Mouse (Mus musculus) liver, embryonic 13.5 days (tissue): ENCODE measurements around the gene Lima1. TPM values are rescaled to one million over a fixed set of nuclear protein-coding genes. Genes with fewer than 3 reads are reported as not detected.
A peak's percentile ranks its signal among the peaks of the same experiment; 100 is the strongest.
"Not testable (repeated sequence)": the region's sequence is repeated elsewhere in the genome, so short reads cannot be mapped to it uniquely, and the experiment has no call there.

ENCODE experiments used
- ATAC-seq: fragments of 200-750 bp; cut with Nextera tagmentation; 2 replicates; pipeline ENCODE4 v1.8.0; 2017; ENCODE audit warnings: low read depth, mild to moderate bottlenecking, moderate number of reproducible peaks, moderate library complexity
- DNase-seq: peaks from one replicate; pipeline ENCODE4 v3.0.0; 2022
- H3K27ac ChIP-seq: fragments of 300-500 bp; sonication (generic); 2 replicates; pipeline ENCODE4 v1.5.1; 2015; ENCODE audit warnings: moderate library complexity, mild to moderate bottlenecking, inconsistent platforms
- H3K27me3 ChIP-seq: fragments of 300-500 bp; sonication (generic); 2 replicates; pipeline ENCODE4 v1.6.1; 2015; ENCODE audit warnings: mild to moderate bottlenecking, inconsistent platforms
- H3K36me3 ChIP-seq: fragments of 300-500 bp; sonication (generic); 2 replicates; pipeline ENCODE4 v1.6.1; 2015; ENCODE audit warnings: mild to moderate bottlenecking, inconsistent platforms
- H3K4me1 ChIP-seq: fragments of 300-500 bp; sonication (generic); replicated peaks from 2 replicates; pipeline ENCODE4 v1.6.1; 2015; ENCODE audit warnings: inconsistent platforms
- H3K4me2 ChIP-seq: fragments of 300-500 bp; sonication (generic); 2 replicates; pipeline ENCODE4 v1.6.1; 2015; ENCODE audit warnings: inconsistent platforms, mild to moderate bottlenecking, moderate library complexity
- H3K4me3 ChIP-seq: fragments of 300-500 bp; sonication (generic); replicated peaks from 2 replicates; pipeline ENCODE4 v1.5.1; 2015; ENCODE audit warnings: mild to moderate bottlenecking, inconsistent platforms
- H3K9ac ChIP-seq: fragments of 300-500 bp; sonication (generic); 2 replicates; pipeline ENCODE4 v1.6.1; 2015; ENCODE audit warnings: mild to moderate bottlenecking, inconsistent platforms
- H3K9me3 ChIP-seq: fragments of 300-500 bp; sonication (generic); replicated peaks from 2 replicates; pipeline ENCODE4 v1.6.1; 2016; ENCODE audit warnings: inconsistent platforms
- WGBS: fragments of 180-500 bp; shearing (Covaris S2); methylation state at CpG from one replicate; pipeline ENCODE4 v1.1.7; 2015; ENCODE audit not compliant: insufficient replicate concordance; 5-methylcytosine and 5-hydroxymethylcytosine counted together
- polyA plus RNA-seq: library from polyadenylated mRNA; unstranded; fragments of >200 nt; fragmentation: Nextera tagmentation; extraction: Ambion mirVana; gene quantifications from 2 replicates; pipeline ENCODE4 v1.2.1, GENCODE M21; 2015

The Lima1 gene
- polyA plus RNA-seq, 1 experiment from 2014 or later: 7.8 TPM

DNA sequence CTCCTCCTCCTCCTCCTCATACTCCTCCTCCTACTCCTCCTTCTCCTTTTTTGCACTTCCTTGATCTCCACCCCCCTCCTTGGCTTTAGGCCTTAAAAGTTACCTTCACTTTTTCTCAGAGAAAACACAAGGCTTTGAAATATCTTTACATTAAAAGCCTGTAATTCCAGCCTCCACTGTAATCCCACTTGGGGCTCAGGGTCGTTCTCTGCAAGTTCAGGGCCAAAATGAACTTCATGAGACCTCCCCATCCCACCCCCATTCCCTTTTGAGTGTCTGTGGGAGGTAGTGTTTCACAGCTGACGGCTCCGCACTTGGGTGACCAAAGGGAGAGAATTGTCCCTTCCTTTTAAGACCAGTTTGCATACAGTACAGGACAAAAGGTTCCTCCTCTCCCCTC, 102.3 kb downstream of the Lima1 start:
- H3K9ac ChIP-seq: no peak overlapping the region
- ATAC-seq (no peak), DNase-seq (no peak)
- WGBS: 55% methylated on average over 3 of the region's 3 CpGs
- H3K9me3 ChIP-seq: no peaks in the 10 kb centered on the region
- peaks cover 28% of the 10 kb centered on the region for H3K4me1 ChIP-seq
- H3K4me3 ChIP-seq: no peak overlapping the region
- no peak overlapping the region for H3K4me2 ChIP-seq
- peaks cover 4% of the 10 kb centered on the region; the same call in 1 of the 2 replicates for H3K27me3 ChIP-seq
- H3K36me3 ChIP-seq: no peaks in the 10 kb centered on the region
- no peak overlapping the region for H3K27ac ChIP-seq

DNA sequence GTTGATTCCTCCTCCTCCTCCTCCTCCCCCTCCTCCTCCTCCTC, 102.6 kb downstream of the Lima1 start, which contains the start of gene Cers5:
Cers5 (minus strand) TSS at position 5 of the 44 bp plus-strand sequence.
- Histone ChIP-seq H3K9ac (peak within 1 kb of the TSS; percentile 73), H3K27ac (peak within 1 kb of the TSS; percentile 68), H3K4me2 (peak within 1 kb of the TSS; percentile 93), H3K4me1 (peaks cover 30% of the 10 kb centered on the region), H3K4me3 (peak within 1 kb of the TSS; percentile 71)
- DNase-seq, H3K27me3 ChIP-seq, ATAC-seq, H3K36me3 ChIP-seq, H3K9me3 ChIP-seq: not testable (repeated sequence)

DNA sequence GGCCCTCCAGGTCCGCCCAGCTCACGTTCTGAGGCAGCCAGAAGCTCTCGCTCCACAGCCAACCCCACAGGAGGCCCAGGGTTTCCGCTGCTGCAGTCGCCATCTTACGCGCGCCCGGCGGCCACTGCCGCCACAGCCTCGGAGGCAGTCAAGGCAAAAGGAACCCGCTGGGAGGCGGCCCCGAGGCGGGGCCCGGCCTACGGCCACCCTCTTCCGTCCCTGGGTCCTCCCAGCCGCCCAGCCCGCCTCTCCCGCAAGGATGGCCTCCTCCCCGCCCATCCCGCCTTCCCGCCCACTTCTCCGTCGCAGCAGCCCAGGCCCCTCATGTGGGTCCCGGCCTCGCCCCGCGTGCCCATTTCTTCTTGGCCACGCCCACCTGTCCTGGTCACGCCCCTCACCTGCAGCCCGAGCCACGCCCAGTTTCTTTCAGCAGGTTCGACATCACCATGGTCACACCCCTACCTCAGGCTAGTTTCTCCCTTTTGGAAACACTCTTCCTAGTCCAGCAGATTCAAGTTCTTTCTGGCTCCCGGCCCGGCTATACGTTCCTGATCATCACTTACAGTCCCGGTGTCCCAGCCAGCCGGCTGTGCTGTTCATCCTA, 102.9 kb downstream of the Lima1 start:
- ATAC-seq (peak; percentile 86), DNase-seq (peak; percentile 56)
- Histone ChIP-seq H3K27ac (peak overlapping the region; percentile 68), H3K4me3 (peak overlapping the region; percentile 71), H3K36me3 (no peaks in the 10 kb centered on the region), H3K9me3 (no peaks in the 10 kb centered on the region), H3K4me2 (peak overlapping the region; percentile 93), H3K9ac (peak overlapping the region; percentile 73), H3K27me3 (peaks cover 4% of the 10 kb centered on the region; the same call in 1 of the 2 replicates), H3K4me1 (peaks cover 33% of the 10 kb centered on the region)
- 1% methylated on average over 41 of the region's 41 CpGs for WGBS

DNA sequence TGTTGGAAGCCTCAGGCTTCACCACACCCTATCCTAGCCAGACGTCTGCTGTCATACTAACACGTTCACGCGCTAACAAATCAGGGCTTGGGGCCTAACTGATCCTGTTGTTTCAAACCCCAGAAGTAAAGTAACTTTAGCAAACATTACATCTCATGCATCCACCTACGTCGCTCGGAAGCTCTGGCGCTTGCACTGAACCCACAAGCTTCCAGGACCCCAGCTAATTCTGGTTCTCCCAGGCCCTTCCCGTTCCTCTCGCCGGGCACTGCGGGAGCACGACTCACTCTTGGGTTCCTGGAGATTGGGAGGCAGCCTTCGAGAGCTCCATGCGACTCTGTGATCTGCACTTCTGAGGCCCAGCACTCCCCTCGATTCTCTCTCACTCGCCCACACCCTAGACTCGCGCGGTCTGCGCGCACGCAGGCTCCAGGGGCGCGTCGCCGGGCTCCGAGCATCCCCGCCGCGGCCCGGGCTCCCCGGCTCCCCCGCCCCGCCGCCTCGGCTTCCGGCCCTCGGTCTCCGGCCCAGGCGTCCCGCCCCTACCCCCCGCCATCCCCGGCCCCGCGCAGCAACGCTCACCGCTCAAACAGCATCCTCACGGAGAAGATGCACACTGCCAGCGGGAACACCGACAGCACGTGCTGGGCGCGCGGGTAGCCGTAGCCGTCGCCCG, 103.5 kb downstream of the Lima1 start:
- no peak for DNase-seq
- peak; percentile 55 for ATAC-seq
- peak overlapping the region; percentile 73 for H3K9ac ChIP-seq

DNA sequence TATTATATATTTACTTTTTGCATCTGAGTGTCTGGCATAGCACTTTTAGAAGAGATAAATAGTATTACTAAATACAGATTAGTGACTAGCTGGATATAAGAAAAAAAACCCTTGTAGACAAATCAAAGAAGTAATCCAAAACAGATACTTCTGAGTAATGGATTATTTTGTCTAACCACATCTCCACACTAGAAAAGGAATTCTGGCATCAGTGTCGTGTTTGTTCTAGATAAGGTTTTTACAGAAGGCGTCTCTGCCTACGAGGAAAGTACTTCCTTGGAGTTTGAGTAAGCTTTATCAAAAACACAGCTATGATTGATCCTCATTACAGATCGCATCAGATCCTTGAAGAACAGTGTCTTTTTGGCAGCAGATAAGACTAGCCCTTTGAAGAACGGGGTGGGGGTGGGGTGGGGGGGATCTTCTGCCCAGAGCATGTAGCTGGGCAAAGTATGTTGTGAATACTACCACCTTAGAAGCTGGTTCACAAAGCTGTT, 104.2 kb downstream of the Lima1 start:
- Histone ChIP-seq H3K4me2 (peak overlapping the region; percentile 93), H3K9me3 (no peaks in the 10 kb centered on the region), H3K36me3 (no peaks in the 10 kb centered on the region), H3K27ac (no peak overlapping the region), H3K27me3 (peaks cover 4% of the 10 kb centered on the region; the same call in 1 of the 2 replicates), H3K4me1 (peaks cover 34% of the 10 kb centered on the region), H3K9ac (peak overlapping the region; percentile 73; the same call in 1 of the 2 replicates), H3K4me3 (peak overlapping the region; percentile 71)
- ATAC-seq: no peak
- DNase-seq: no peak
- WGBS: 2% methylated on average over 5 of the region's 5 CpGs

More for the DNA sequence above, 103.5 kb downstream of the Lima1 start:
- WGBS: under 1% methylated on average over 59 of the region's 59 CpGs
- Histone ChIP-seq H3K4me2 (peak overlapping the region; percentile 93), H3K27me3 (peaks cover 4% of the 10 kb centered on the region; the same call in 1 of the 2 replicates), H3K9me3 (no peaks in the 10 kb centered on the region), H3K4me1 (peaks cover 34% of the 10 kb centered on the region), H3K4me3 (peak overlapping the region; percentile 71), H3K36me3 (no peaks in the 10 kb centered on the region), H3K27ac (peak overlapping the region; percentile 68)

DNA sequence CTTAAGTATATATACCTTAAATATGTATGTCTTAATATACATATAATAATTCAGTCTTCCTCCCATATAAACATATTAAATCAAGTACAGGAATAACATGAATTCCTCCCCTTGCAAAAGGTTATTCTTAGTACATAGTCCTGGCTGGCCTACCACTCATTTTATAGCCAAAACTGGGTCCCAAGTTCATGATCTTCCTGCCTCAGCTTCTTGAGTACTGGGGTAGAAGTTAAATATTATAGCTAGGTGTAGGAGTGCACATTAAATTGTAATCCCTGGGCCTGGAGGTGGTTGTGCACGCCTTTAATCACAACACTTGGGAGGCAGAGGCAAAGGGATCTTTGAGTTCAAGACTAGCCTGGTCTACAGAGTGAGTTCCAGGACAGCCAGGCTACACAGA, 106.5 kb downstream of the Lima1 start:
- Histone ChIP-seq H3K36me3 (no peaks in the 10 kb centered on the region), H3K9me3 (no peaks in the 10 kb centered on the region), H3K9ac (no peak overlapping the region), H3K4me1 (peaks cover 32% of the 10 kb centered on the region), H3K4me2 (no peak overlapping the region), H3K27ac (no peak overlapping the region), H3K4me3 (no peak overlapping the region), H3K27me3 (peaks cover 4% of the 10 kb centered on the region; the same call in 1 of the 2 replicates)
- ATAC-seq (no peak), DNase-seq (no peak)
- 83% methylated on average over 1 of the region's 1 CpGs for WGBS

DNA sequence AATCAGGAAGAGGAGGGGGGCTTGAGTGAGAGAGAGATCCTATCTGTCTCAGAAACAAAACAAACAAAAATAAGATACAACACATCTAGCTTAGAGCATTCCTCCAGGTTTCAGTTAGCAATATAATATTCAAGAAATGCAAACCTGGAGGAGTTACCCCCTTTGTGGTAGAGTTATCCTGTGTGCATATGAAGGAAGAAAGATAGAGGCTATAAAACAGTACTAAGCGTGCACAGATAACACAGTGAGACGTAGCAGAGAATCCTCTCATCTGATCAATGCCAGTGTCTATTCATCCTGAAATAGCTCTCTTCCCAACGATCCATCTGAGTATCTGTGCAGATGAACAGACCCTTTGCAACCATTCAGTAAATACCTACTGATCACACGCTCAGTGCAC, 107.8 kb downstream of the Lima1 start:
- peaks cover 30% of the 10 kb centered on the region for H3K4me1 ChIP-seq
- no peak overlapping the region for H3K4me2 ChIP-seq
- H3K27ac ChIP-seq: no peak overlapping the region
- peaks cover 4% of the 10 kb centered on the region; the same call in 1 of the 2 replicates for H3K27me3 ChIP-seq
- H3K4me3 ChIP-seq: no peak overlapping the region
- DNase-seq (no peak), ATAC-seq (no peak)
- no peak overlapping the region for H3K9ac ChIP-seq
- no peaks in the 10 kb centered on the region for H3K9me3 ChIP-seq
- H3K36me3 ChIP-seq: no peaks in the 10 kb centered on the region
- WGBS: 40% methylated on average over 4 of the region's 4 CpGs

DNA sequence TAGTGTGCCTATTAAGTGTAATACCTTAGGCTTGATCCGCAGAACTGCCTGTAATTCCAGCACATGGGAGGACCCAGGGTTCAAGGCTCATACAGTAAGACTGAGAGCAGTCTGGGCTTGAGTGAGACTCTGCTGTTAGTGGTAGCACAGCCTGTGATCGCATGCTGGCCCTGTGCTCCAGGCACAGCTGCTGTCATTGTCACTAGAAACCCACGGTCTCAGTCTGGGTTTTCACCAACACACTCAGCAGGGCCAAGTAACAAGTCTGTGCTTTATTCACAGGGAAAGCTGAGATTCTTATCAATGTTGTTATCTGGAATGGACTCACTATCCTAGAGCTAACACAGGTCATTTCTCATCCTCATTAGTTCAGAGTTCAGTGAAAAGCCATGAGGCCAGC, 121.1 kb downstream of the Lima1 start:
- no peak overlapping the region for H3K4me2 ChIP-seq
- DNase-seq (no peak), ATAC-seq (no peak)
- H3K36me3 ChIP-seq: no peaks in the 10 kb centered on the region
- H3K27me3 ChIP-seq: no peaks in the 10 kb centered on the region
- H3K9me3 ChIP-seq: no peaks in the 10 kb centered on the region
- no peak overlapping the region for H3K27ac ChIP-seq
- no peak overlapping the region for H3K4me3 ChIP-seq
- H3K9ac ChIP-seq: no peak overlapping the region
- H3K4me1 ChIP-seq: 0 out of 2 replicates have a peak, but pooled peaks cover 3% of the 10 kb centered on the region
- WGBS: 68% methylated on average over 3 of the region's 3 CpGs

DNA sequence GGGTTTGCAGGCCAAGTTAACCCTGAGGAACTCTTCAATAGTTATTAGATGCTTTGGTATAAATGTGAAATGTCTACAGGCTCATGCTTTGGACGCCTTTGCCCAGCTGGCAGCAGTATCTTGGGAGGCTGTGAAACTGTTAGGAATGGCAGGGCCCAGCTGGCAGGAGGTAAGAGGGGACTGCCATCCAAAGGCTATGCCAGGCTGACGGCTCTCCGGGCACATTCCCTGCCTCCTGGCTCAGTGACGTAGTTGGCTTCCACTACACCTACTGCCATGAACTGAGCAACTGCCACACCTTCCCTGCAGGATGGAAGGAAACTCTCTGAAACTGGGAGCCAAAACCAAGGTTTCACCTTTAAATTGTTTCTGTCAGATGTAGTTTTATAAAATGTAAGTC, 135.0 kb downstream of the Lima1 start:
- no peak for ATAC-seq

DNA sequence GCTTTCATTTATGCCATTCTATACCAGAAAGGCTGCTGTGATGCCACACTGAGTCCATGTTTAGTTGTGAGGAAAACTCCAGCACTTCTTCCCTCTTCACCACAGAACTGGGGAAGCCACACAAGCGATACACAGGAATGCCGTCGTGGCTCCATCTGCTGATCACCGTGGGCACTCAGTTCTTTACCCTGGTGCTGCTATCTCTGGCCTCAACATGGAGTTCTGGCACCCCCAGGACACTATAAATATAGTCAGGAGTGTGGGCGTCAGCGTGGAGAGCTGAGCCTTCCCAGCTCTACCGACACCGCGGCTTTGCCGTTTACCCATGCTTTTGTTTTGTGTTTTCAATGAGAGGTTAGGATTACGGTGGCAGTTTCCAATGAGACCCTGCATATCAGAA, 138.6 kb downstream of the Lima1 start:
- H3K9me3 ChIP-seq: no peaks in the 10 kb centered on the region
- no peak overlapping the region for H3K27ac ChIP-seq
- no peak for DNase-seq
- no peak overlapping the region for H3K4me3 ChIP-seq
- peaks cover 25% of the 10 kb centered on the region for H3K36me3 ChIP-seq
- ATAC-seq: no peak
- no peak overlapping the region for H3K4me2 ChIP-seq
- H3K4me1 ChIP-seq: no peaks in the 10 kb centered on the region
- WGBS: 82% methylated on average over 11 of the region's 11 CpGs
- no peak overlapping the region for H3K9ac ChIP-seq
- H3K27me3 ChIP-seq: no peaks in the 10 kb centered on the region

More for the DNA sequence above, 135.0 kb downstream of the Lima1 start:
- Histone ChIP-seq H3K4me1 (no peaks in the 10 kb centered on the region), H3K36me3 (peaks cover 14% of the 10 kb centered on the region), H3K27ac (no peak overlapping the region), H3K9ac (no peak overlapping the region), H3K4me2 (no peak overlapping the region), H3K27me3 (no peaks in the 10 kb centered on the region), H3K9me3 (no peaks in the 10 kb centered on the region), H3K4me3 (no peak overlapping the region)
- WGBS: 83% methylated on average over 4 of the region's 4 CpGs
- DNase-seq: no peak

DNA sequence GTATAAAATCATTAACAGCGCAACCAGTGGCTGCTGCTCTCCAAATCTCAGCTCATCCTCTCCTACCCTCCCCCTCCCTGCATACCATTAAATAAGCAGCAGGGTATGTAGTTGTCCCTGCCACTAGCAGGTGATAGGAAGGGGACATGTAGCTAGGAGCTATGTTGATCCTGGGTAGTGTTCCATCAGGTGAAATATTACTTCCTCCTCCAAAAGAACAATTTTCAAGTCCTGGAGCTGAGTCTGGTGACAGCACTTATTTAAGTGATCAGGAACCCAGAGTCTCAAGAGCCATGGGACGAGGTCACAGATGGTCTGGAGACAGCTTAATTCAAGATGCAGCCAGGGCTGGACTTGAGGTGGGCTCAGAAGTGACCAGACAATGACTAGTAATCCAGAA, 139.6 kb downstream of the Lima1 start:
- Histone ChIP-seq H3K27ac (no peak overlapping the region), H3K9me3 (no peaks in the 10 kb centered on the region), H3K9ac (no peak overlapping the region), H3K4me1 (no peaks in the 10 kb centered on the region), H3K27me3 (no peaks in the 10 kb centered on the region), H3K4me2 (no peak overlapping the region), H3K36me3 (peaks cover 25% of the 10 kb centered on the region), H3K4me3 (no peak overlapping the region)
- ATAC-seq (no peak), DNase-seq (no peak)
- 71% methylated on average over 2 of the region's 2 CpGs for WGBS

DNA sequence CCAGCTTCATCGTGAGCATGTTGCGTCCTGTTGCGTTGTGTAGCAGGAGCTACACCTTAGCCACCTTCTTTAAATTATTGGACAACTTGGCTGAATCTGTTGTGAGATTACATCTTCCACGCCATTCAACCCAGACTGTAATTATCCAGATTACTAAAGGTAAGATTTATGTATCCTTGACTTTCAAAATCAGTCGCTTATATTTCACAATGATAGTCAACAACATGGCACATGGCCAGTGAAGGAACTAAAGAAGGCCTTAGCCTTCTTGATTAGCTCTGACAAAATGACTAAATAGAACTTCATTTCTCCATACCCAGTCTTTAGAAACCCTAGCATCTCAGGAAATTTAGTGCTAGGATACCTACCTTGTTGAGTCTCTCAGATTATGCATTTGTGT, 142.1 kb downstream of the Lima1 start:
- Histone ChIP-seq H3K4me3 (no peak overlapping the region), H3K4me1 (no peaks in the 10 kb centered on the region), H3K27me3 (no peaks in the 10 kb centered on the region), H3K27ac (no peak overlapping the region), H3K9ac (no peak overlapping the region), H3K9me3 (peaks cover 6% of the 10 kb centered on the region; the same call in 1 of the 2 replicates), H3K4me2 (no peak overlapping the region), H3K36me3 (peaks cover 36% of the 10 kb centered on the region)
- WGBS: 86% methylated on average over 5 of the region's 5 CpGs
- DNase-seq: no peak
- no peak for ATAC-seq
